Mouse (Mus musculus) cerebral cortex, adult 2 months (tissue): ENCODE measurements around the gene Nckap5.

ENCODE experiments used
- WGBS: fragments of 180-500 bp; shearing (Covaris S2); methylation state at CpG from one replicate; pipeline ENCODE4 v1.1.7; 2018; 5-methylcytosine and 5-hydroxymethylcytosine counted together

Gene Nckap5

DNA sequence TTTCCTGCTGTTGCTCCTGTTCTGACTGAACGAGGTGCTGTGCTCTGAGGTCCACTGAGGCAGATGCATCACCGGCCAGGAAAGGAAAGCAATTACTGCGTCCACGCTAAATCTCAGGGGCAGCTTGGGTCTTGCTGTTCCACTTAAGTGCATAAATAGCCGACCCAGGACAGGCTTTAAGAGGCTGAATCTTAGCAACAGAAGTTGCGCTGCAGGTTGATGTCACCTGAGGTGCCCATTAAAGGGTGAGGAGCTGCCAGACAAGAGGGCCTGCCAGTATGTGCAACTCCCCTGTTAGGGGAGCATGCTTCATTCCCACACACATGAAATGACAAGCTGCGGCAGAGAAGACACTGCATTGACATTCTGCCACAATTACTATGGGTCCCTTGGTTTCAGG lies 282.6 kb downstream of the Nckap5 start:
- WGBS = 92% methylated on average over 7 of the region's 7 CpGs

DNA sequence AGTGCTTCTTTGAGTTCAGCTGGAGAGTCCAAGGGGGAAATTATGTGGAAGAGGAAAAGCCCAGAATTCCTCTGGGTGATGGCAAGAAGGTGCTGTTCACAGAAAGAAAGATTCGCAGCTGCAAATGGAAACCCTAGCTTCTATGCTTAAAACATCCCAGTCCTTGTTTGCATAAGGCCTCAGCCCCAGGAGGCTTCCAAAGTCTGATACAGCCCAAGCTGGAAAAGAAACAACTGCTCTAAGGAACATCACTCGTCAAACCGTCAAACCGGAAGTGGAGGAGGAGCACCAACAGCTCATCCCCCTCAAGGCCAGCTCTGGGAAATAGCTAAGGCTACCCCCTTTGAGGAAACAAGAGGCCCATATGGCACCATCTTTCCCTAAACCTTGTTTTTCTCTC lies 286.1 kb downstream of the Nckap5 start:
- 74% methylated on average over 4 of the region's 4 CpGs for WGBS

DNA sequence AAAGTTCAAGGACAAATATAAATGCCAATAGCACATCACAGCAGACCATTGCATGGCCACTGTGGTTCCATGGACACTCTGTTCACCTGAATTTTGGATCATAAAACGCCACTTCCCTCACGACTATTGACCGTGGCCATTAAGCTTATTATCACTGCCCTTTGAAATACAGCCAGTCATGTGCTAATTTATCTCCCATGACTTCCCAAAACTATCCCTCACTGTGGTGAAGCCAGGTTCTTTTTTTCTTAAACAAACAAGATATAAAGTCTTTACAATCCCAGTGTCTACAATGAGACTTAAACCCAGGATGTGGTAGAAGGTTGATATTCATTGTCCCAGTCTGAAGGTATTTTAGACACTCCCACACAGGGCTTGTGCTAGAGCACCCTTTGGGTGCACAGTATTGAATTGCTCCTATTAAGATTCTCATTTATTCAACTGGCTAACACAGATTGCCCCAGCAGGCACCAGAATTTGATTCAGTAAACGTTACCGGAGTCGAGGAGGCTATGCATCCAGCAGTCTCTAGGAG lies 293.3 kb downstream of the Nckap5 start:
- WGBS = 94% methylated on average over 6 of the region's 6 CpGs

DNA sequence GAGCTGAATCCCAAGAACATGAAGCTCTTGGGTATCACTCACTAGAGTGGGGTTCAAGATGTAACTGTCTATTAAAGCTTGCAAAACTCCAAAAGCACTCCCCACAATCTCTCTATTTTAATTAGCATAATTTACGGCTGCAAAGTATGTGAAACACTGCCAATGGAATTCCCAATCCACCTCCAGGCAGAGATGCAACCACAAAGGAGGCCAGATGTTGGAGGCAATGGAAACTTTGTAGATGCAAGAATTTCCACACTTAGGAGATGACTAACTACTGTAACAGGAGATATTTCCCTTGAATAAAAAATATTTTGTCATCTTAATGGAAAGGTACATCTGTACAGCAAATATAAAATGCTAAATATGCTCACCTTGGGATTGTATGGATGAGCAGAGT lies 295.1 kb downstream of the Nckap5 start:
- 51% methylated on average over 1 of the region's 1 CpGs for WGBS

DNA sequence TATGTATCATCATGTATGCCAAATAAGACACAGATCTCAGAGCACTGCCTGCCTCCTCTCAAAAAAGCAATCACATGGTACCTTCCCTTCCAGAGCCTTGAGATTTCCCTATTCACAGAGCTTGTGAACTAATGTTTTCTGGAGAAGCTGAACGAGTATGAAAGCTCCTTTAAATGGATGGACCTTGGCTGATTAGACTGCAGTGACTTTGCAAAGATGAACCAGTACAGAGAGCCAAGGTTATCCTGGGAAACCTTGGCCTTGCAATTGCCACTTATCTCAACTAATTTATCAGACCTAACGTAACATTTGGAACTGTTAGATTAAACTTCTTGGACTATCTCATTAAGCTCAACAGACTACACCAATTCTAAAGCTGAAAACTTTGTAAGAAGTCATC lies 296.6 kb downstream of the Nckap5 start:
- 81% methylated on average over 2 of the region's 2 CpGs for WGBS

DNA sequence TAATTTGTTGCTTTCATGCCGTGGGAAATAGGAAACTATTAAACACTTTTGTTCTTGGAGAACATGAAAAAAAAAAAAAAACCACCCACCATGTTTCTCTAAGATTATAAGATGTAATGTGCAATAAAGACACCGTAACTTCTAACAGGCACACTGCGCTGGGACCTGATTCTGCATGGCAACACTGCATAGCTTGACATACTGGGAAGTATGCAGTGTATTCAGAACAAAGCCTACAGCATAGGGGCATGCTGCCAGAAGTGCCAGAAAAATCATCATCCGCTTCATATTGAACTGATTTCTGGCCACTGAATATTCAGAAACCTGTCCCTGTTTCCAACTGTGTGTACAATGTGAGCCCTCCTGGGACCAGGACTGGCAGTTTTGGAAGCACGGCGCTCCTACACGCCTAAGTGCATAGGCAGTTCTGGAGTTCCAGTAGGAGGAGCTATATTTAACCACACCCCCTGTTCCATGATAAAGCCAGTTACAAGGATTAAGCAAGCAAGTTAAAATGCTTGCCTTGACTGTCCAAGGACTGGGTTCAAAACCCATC lies 302.5 kb downstream of the Nckap5 start:
- WGBS = 64% methylated on average over 7 of the region's 7 CpGs

DNA sequence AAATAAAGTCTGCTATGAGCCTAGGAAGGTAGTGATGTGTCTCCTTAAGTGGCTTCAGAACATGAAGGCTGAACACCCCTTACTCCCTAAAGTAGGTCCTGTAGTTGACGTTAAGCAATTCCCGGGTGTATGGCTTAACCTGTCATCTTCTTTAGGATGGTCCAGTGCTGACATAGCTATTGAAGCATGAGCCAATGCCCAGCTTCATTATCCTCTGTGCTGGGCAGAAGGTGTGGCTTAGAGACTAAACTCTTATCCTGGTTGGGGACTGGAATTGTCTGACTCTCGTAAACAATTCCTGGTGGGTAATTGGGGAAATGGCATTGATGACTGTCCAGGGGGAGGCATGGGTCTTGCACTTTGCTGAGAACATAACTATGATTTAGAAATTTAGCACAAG lies 312.5 kb downstream of the Nckap5 start:
- WGBS = 93% methylated on average over 3 of the region's 3 CpGs

DNA sequence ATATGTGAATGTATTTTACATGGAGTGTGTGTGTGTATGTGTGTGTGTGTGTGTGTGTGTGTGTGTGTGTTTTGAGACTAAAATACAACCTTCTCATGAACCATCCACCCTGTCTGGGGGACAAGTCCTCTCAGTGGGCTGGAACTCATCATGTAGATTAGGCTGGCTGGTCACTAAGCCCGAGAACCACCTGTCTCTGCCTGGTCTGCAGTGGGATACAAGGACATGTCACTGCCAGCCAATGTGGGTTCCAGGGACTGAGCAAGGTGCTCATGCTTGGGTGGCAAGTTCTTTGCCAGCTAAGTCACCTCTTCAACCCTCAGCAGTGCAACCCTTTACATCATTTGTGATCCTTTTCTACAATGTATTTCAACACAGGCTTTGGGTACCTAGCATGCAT lies 313.2 kb downstream of the Nckap5 start:
- WGBS = 100% methylated on average over 1 of the region's 1 CpGs

DNA sequence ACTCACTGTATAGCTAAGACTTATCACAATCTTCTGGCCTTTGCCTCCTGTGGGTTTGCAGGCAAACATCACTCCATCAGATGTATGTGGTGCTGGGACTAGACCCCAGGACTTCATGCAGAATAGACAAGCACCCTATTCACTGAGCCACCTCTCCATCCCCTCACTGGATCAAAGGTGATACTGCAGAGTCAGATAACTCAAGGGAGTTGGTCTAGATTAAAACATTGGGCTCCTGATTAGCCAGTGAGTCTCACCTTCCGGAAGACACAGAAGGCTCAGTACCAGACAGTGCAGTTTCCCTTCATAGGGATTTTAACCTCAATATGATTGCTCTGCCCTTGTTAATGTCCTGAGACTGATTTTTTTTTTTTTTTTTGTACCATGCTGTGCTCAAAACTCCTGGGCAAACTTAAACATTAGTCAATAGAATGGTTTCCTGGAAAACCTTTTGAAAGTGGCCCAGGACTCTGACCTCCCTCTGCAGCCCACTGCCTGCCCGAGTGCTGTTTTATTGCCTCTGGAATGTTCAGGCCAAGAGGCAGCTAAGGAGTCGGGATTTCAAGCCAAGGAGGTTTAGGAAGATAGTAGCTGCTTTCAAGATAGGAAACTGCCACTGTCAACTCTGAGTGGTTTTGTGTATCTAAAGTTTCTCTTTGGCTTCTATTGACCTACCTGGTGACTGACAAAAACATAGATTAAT lies 315.4 kb downstream of the Nckap5 start:
- 76% methylated on average over 3 of the region's 3 CpGs for WGBS

DNA sequence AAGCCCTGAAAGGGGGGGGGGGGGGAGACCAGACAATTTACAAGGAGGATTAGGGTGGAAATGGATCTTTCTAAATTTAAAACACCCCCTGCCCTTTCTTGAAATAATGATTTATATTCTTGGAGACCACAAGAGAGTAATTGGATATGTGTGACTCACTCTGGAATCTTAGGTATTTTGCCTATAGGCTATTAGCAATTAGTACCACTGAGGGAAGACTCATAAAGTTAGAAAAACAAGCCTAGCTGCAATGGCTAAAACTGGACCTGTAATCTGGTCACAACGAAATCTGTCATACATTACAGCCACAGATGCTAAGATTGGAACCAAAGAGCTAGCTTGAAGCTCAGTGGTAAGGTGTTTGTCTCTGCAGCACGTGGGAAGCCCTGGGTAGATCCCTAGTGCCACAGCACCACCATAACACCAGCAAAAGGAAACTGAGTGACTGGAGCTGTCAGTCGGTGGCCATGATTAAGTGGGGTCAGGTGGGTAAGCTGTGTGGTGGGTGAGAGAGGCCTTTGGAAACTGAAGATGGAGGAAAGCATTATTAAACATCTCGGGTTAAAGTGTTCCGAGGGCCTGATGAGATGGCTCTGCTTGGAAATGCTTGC lies 318.7 kb downstream of the Nckap5 start:
- WGBS = 87% methylated on average over 5 of the region's 5 CpGs

DNA sequence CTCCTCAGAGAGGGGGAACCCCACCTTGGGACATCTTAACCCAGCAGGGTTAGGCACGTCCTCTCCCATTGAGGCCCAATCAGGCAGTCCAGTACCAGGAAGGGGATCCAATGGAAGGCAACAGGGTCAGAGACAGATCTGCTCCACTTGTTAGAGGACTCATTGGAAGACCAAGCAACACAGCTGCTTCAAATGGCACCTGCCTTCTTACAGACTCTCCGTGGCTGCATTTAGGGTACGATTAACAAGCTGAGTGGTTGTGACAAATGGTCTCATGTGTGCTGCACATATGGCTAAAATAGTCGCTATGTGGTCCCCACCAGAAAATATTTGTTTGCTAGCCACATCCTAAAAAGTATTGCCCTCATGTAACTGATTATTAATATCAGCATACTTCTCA lies 325.9 kb downstream of the Nckap5 start:
- WGBS = 91% methylated on average over 4 of the region's 4 CpGs

DNA sequence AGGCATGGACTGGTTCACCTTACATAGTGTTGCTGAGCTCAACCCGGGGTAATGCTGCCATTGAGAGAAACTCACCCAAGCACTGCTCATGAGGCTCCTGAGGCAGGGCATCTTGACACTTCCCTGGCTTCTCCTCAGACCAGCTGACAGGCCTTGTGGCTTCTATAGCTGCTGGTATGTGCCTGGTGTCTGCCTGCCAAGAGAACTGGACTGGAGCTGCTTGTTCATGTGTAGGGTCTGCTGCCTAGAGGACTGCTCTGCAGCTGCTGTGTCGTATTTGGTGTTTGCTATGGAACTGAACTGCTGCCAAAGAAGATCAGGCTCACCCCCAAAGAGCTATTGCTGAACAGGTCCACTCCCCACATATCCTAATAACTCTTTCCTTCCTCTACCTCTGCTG lies 327.9 kb downstream of the Nckap5 start:
- 71% methylated on average over 2 of the region's 2 CpGs for WGBS

DNA sequence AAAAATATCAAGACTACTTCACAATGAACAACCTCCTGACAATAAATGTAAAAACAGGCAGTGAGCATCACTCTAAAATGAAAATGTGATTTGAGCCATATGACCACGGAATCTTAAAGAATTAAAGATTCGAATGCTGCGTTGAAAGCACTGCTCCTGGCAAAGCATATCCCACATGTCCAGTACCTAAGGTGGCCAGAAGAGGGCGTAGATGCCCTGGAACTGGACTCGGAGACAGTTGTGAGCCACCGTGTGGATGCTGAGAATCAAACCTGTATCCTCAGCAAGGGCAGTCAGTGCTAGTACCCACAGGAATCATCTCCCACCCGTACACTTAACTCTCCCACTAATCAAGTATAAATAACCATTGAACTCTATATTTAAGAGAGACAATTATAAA lies 333.9 kb downstream of the Nckap5 start:
- 89% methylated on average over 7 of the region's 7 CpGs for WGBS

DNA sequence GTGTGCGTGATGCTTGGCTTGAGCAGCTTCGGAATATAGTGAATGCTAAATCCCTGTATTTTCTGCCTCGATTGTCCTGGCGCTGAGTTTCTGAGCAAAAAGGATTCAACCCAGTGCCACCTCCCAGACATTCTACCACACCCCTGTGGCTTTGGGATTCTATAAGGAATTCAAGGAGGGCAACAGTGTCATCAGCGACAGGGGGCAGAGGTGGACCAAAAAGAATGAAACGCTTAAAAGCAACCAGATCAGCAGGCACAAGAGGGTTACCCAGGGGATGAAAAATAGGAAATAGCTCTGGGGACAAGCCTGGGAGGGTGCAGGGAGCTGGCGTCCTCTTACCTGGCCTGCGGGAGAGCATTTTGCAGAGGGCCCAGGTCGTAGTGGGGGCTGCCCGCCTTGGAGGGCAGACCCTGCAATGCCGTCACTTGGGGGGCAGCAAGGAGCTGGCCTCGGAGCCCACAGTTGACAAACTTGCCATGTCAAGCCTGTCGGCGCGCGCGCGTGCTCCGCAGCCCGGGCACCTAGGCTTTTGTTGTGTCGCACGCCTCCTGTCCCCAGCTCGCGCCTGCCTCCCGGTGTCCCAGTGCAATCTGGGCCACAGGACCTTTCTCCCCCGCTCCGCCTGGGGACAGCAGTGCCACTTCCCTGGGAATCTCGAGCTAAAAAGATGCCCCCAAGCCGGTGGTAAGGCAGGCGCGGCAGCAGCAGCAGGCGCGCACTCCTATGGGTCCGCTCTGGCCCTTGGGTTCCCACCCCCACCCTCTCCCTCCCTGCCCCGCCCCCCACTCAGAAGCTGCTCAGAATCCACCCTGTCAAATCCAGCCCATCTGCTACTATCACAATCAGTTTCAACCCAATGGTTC lies 338.2 kb downstream of the Nckap5 start:
- WGBS = 9% methylated on average over 34 of the region's 35 CpGs

DNA sequence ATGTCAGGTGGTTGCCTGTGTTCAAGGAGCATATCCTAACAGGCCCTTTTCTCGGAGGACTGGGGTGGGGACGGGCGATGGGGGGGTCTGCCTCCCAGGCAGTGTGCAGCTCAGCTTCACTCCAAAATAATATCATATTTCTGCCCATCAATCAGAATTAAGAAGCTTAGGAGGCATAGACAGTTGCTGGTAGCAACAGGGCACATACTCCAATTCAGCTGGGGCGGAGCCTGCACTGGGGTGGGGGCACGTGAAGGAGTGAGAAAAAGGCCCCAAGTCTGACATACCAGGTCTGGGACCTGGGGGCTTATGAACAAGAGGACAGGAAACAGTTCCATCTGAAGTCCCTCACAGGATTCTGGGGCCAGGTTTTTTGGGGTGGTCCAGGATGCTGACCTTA lies 339.2 kb downstream of the Nckap5 start:
- WGBS = 79% methylated on average over 5 of the region's 5 CpGs

DNA sequence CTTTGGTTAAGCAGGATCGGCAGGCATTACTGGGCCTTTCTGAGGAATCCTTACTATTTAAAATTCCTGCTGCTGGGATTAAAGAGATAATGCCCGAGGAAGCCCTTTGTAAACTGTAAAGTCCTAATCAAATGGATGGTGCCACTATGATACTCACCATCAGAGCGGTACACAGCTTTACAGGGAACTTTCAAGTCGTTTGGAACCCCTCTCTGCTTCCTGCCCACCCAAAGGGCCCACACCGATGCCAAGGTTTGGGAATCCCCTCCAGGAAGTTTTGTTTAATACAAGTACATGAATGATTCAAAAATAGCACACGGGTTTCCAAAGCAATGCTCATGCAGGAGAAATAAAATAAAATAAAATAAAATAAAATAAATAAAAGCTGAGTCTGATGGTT lies 340.3 kb downstream of the Nckap5 start:
- 52% methylated on average over 6 of the region's 6 CpGs for WGBS

DNA sequence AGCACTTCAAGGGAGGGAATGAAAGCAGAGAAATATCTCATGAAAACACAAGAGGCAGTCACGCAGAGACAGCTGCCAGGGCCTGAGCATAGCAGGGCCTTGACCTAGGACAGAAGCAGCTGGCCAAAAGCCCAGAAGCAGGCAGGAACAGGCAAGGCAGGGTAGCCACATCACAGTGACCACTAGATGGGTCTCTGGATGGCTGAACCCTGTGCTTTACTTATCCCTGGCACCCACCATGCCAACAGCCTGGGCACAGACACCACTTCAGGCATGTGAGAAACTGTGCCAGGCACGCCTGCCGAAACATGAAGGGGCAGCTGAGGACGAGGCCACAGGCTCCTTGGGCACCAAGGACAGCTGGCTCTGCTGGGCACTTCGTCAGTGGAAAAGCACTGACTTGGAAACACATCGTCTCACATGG lies 345.9 kb downstream of the Nckap5 start:
- 63% methylated on average over 6 of the region's 6 CpGs for WGBS

DNA sequence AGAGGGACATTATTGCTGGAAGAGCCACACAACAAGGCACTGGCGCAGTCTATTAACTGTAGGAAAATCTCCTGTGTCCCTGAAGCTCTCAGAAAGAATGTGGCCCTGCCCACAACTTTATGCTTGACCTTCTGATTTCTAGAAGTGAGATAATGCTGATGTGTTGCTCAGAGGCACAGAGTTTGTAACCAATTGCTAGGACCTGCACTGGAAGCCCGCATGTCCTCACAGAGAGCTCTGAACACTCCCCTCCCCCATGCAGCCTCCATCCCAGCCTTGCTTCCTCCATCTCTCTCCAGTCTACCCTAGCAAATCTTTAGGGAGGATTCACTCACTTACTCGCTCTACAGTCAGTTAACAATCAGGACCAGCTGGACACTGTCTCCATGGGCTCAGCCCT lies 346.9 kb downstream of the Nckap5 start:
- 91% methylated on average over 3 of the region's 3 CpGs for WGBS

DNA sequence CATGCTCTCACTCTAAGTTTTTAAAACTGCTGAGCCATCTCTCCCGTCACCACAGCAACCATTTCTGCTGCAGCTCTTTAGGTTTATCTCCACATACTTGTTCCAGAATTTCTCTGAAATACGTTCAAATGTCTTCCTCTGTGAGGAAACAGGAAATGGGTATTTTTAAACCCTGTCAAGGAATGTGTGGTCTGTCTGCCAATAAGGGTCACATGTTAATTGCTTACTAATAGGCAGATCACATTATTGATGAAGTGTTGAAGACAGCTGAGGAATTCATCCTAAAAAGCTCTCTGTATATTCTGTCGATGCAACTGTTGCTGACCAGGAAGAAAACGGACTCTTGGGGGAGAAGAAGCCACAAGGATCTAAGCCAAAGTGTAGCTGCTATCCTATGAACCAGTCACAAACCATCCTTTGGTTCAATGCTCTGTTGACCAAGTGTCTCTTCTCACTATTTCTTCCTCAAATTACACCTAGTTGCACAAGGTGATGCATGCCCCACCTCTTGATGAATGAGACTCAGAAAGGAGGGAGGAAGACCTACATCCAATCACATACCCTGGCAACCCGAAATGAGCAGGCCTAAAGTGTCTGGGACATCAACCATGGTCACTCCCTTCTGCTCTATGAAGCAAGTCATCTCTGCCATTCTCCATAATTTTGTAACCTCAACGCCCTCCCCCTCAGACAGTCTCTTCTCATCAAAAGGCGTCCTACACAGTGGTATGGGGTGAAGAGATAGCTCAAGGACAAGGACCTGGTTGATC lies 349.0 kb downstream of the Nckap5 start:
- 77% methylated on average over 7 of the region's 7 CpGs for WGBS

DNA sequence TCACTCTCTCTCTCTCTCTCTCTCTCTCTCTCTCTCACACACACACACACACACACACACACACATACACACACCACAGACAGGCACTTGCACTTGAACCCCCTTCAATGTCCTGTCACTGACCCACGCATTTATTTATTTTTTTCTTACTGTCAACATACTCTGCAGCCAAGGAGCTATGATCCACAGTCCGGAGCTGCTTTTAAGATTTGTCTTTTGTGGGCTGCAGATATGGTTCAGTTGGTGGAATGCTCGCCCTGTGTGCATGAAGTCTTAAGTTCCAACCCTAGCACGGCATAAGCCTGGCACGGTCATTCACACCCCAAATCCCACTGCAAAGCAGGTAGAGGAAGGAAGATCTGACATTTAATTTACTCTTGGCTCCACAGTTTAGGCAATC lies 357.6 kb downstream of the Nckap5 start:
- WGBS = 76% methylated on average over 5 of the region's 5 CpGs

DNA sequence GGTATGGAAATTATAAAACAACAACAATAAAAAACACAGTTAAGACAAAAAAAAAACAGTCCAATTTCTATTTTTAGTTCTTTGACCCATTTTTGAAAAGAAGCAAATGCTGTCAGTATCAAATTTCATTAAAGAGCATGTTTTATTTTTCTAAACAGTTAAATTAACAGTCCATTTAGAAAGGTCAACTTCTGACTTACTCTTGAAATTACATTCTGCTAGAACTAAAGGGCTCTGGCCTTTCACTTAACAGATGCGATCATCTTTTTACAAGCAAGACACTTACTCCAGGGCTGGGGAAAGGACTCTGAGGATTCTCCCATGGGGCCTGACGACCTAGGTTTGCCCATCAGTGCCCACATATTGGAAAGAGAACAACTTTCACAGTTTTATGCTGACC lies 359.2 kb downstream of the Nckap5 start:
- 85% methylated on average over 2 of the region's 2 CpGs for WGBS

DNA sequence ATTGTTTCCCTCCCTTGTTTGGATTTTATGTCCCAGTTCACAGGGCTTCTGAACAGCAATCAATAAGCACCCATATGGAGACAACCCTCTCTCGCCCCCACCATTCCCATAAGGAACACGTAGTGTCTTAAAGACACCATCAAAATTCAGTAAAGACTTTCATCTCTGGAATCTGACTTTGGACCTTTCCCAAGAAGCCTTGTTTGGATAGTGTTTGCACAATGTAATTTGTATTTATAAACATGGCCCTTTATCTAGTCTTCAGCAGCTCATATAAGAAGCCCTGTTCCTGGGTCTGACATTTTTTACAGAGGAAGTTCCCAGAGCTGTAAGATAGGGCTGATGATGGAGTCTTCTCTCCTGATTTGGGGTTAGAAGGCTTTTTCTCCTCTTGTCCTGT lies 359.7 kb downstream of the Nckap5 start:
- 60% methylated on average over 2 of the region's 2 CpGs for WGBS
